Mouse (Mus musculus) ES-Bruce4 (cell line): ENCODE data around the gene Ikbke. TPM values are rescaled to one million over a fixed set of nuclear protein-coding genes. Genes with fewer than 3 reads are reported as not detected.

Experiments
- H3K27ac ChIP-seq: 2 replicates; pipeline ENCODE4 v1.5.1; 2012; ENCODE audit warnings: low read length, inconsistent platforms; ENCODE audit not compliant: insufficient read depth
- H3K27me3 ChIP-seq: 2 replicates; pipeline ENCODE4 v1.6.1; 2012; ENCODE audit warnings: mild to moderate bottlenecking, low read length, inconsistent platforms; ENCODE audit not compliant: control insufficient read depth, poor library complexity, insufficient read depth, severe bottlenecking
- H3K36me3 ChIP-seq: 2 replicates; pipeline ENCODE4 v1.6.1; 2012; ENCODE audit warnings: inconsistent platforms, mild to moderate bottlenecking, low read length, moderate library complexity; ENCODE audit not compliant: control insufficient read depth, poor library complexity, insufficient read depth, severe bottlenecking
- H3K4me1 ChIP-seq: one replicate; pipeline ENCODE4 v1.8.1; 2011; ENCODE audit warnings: low read length; ENCODE audit not compliant: control insufficient read depth, insufficient read depth
- H3K4me3 ChIP-seq: 2 replicates; pipeline ENCODE4 v1.5.1; 2011; ENCODE audit warnings: low read depth, mild to moderate bottlenecking, low read length
- H3K9ac ChIP-seq: 2 replicates; pipeline ENCODE4 v1.6.1; 2012; ENCODE audit warnings: low read depth, mild to moderate bottlenecking, inconsistent platforms; ENCODE audit not compliant: poor library complexity, severe bottlenecking
- H3K9me3 ChIP-seq: replicated peaks from 2 replicates; pipeline ENCODE4 v1.6.1; 2012; ENCODE audit warnings: mild to moderate bottlenecking, low read length, inconsistent platforms; ENCODE audit not compliant: control insufficient read depth, poor library complexity, insufficient read depth, severe bottlenecking
- CTCF ChIP-seq: IDR thresholded peaks from one replicate; pipeline ENCODE4 v1.8.1; 2011; ENCODE audit warnings: low read depth, low read length
- EP300 ChIP-seq: IDR thresholded peaks from 2 replicates; pipeline ENCODE4 v1.6.1; 2011; ENCODE audit warnings: low read depth, low read length; ENCODE audit not compliant: insufficient read depth
- POLR2A ChIP-seq: IDR thresholded peaks from one replicate; pipeline ENCODE4 v1.8.1; 2011; ENCODE audit warnings: low read length; ENCODE audit not compliant: insufficient read depth
- polyA plus RNA-seq: library from polyadenylated mRNA; stranded (reverse); fragments of >200 nt; gene quantifications from 2 replicates; pipeline ENCODE4 v1.2.4, GENCODE M21; 2011; ENCODE audit warnings: low read depth; ENCODE audit not compliant: missing spikeins, insufficient read depth, insufficient read length

The Ikbke gene
- polyA plus RNA-seq, 1 experiment, result 4.0 TPM

DNA sequence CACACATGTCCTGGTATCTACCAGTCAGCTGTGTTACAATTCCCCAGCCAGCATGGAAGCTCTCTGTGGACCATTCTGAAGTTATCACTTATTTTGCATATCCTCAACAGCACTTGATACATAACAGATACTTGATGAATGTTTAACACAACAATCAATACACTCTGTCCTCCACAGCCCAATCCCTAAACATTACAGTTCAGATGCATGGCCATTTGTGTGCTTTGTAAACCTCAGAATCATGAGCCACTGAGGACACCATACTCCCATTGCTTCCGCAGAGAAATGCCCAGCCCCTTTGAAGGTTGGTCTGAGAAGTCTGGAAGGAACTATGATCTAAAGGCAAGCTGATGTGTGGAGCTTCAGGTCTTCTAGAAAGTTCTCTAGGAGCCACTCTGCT, 67.8 kb downstream of the Ikbke start:
- no peaks in the 10 kb centered on the region for H3K27me3 ChIP-seq
- TF ChIP-seq EP300 (no peak), CTCF (no peak), POLR2A (no peak)

GRCm38 (mm10) chr1:131209971-131210426, 69.4 kb downstream of the Ikbke start:
- no peaks in the 10 kb centered on the region for H3K27me3 ChIP-seq
- H3K27ac ChIP-seq, result no peak overlapping the region
- no peak for TF ChIP-seq POLR2A
- no peak for TF ChIP-seq EP300
- TF ChIP-seq CTCF, result no peak
- H3K36me3 ChIP-seq, result no peaks in the 10 kb centered on the region
- H3K9me3 ChIP-seq, result no peaks in the 10 kb centered on the region
- no peak overlapping the region for H3K9ac ChIP-seq
- H3K4me1 ChIP-seq, result no peaks in the 10 kb centered on the region
- no peak overlapping the region for H3K4me3 ChIP-seq

More for the DNA sequence above, 67.8 kb downstream of the Ikbke start:
- Histone ChIP-seq H3K9me3 (no peaks in the 10 kb centered on the region), H3K36me3 (no peaks in the 10 kb centered on the region), H3K4me3 (no peak overlapping the region), H3K27ac (no peak overlapping the region), H3K9ac (no peak overlapping the region), H3K4me1 (no peaks in the 10 kb centered on the region)

- no peak overlapping the region for H3K27ac ChIP-seq
- H3K36me3 ChIP-seq, result no peaks in the 10 kb centered on the region
- no peak overlapping the region for H3K9ac ChIP-seq
- H3K9me3 ChIP-seq, result no peaks in the 10 kb centered on the region
- H3K4me3 ChIP-seq, result no peak overlapping the region
- TF ChIP-seq EP300 (no peak), CTCF (no peak), POLR2A (no peak)
- no peaks in the 10 kb centered on the region for H3K27me3 ChIP-seq
- no peaks in the 10 kb centered on the region for H3K4me1 ChIP-seq
Measured at GRCm38 (mm10) chr1:131208800-131209199, 70.6 kb downstream of the Ikbke start.

DNA sequence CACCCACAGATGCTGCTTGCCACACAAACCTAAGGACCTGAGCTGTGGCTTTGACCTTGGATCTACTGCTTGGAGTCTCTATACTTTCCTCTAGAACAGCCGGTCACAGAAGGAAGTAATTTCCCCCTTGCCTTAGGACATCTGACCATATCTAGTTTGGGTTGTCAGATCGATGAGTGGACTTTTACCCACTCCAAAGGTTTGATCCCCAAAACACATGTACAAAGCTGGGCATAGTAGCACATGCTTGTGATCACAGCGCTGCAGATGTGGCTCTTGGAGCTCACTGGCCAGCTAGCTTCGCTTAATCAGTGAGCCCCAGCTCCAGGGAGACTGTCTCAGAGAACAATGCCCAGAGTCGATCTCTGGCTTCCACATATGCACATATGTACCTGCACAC, 71.3 kb downstream of the Ikbke start:
- no peaks in the 10 kb centered on the region for H3K4me1 ChIP-seq
- no peak overlapping the region for H3K9ac ChIP-seq
- H3K36me3 ChIP-seq, result no peaks in the 10 kb centered on the region
- no peaks in the 10 kb centered on the region for H3K9me3 ChIP-seq
- no peak overlapping the region for H3K4me3 ChIP-seq
- TF ChIP-seq CTCF, result no peak
- TF ChIP-seq EP300, result no peak
- no peak for TF ChIP-seq POLR2A
- H3K27ac ChIP-seq, result no peak overlapping the region
- H3K27me3 ChIP-seq, result no peaks in the 10 kb centered on the region

GRCm38 (mm10) chr1:131207531-131207930, 71.9 kb downstream of the Ikbke start:
- H3K4me3 ChIP-seq, result no peak overlapping the region
- no peaks in the 10 kb centered on the region for H3K36me3 ChIP-seq
- TF ChIP-seq POLR2A (no peak), CTCF (peak; percentile 71)
- H3K4me1 ChIP-seq, result no peaks in the 10 kb centered on the region
- no peaks in the 10 kb centered on the region for H3K9me3 ChIP-seq
- no peak overlapping the region for H3K27ac ChIP-seq
- H3K9ac ChIP-seq, result no peak overlapping the region
- no peaks in the 10 kb centered on the region for H3K27me3 ChIP-seq

DNA sequence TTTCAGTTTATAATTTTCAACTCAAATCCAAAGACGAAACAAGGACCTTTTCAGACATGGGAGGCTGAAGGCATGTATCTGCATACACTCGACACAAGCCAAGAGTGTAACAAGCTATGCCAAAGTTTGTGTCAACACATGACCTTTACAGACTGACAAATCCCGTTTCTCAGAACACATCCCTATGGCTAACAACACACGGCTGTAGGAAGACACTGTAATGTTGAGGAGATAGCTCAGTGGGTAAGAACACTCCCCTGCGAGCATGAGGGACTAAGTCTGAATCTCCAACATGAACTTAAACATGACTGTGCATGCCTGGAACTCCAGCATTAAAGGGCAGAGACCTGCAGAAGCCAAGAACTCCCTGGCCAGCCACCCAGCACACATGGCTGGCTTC, 73.1 kb downstream of the Ikbke start:
- H3K27ac ChIP-seq, result no peak overlapping the region
- no peak overlapping the region for H3K4me3 ChIP-seq
- no peaks in the 10 kb centered on the region for H3K27me3 ChIP-seq
- H3K9me3 ChIP-seq, result no peaks in the 10 kb centered on the region
- H3K9ac ChIP-seq, result no peak overlapping the region
- no peaks in the 10 kb centered on the region for H3K4me1 ChIP-seq
- H3K36me3 ChIP-seq, result no peaks in the 10 kb centered on the region
- TF ChIP-seq POLR2A (no peak), EP300 (no peak), CTCF (no peak)
